Mouse (Mus musculus) neural tube, embryonic 11.5 days (tissue): ENCODE data around the gene Gm49380. TPM values are rescaled to one million over a fixed set of nuclear protein-coding genes. Genes with fewer than 3 reads are reported as not detected.
A peak's percentile ranks its signal among the peaks of the same experiment; 100 is the strongest.

ENCODE experiments used
- ATAC-seq: fragments of 200-750 bp; cut with Nextera tagmentation; 2 replicates; pipeline ENCODE4 v1.8.0; 2017; ENCODE audit warnings: moderate number of reproducible peaks, mild to moderate bottlenecking, moderate TSS enrichment, moderate library complexity; ENCODE audit not compliant: insufficient read depth, low FRiP score, low TSS enrichment
- DNase-seq: peaks from one replicate; pipeline ENCODE4 v3.0.0-alpha.2; 2015; ENCODE audit warnings: low spot score
- H3K27ac ChIP-seq: fragments of 300-500 bp; sonication (generic); 2 replicates; pipeline ENCODE4 v1.5.1; 2014; ENCODE audit warnings: low read depth, mild to moderate bottlenecking, low read length
- H3K27me3 ChIP-seq: fragments of 300-500 bp; sonication (generic); 2 replicates; pipeline ENCODE4 v1.6.1; 2014; ENCODE audit warnings: mild to moderate bottlenecking, low read length, mixed read lengths; ENCODE audit not compliant: control insufficient read depth, insufficient read depth
- H3K36me3 ChIP-seq: fragments of 300-500 bp; sonication (generic); 2 replicates; pipeline ENCODE4 v1.6.1; 2014; ENCODE audit warnings: mild to moderate bottlenecking, low read length, moderate library complexity, mixed read lengths; ENCODE audit not compliant: control insufficient read depth, insufficient read depth
- H3K4me1 ChIP-seq: fragments of 300-500 bp; sonication (generic); 2 replicates; pipeline ENCODE4 v1.6.1; 2014; ENCODE audit warnings: low read length, mixed read lengths; ENCODE audit not compliant: control insufficient read depth, insufficient read depth
- H3K4me2 ChIP-seq: fragments of 300-500 bp; sonication (generic); 2 replicates; pipeline ENCODE4 v1.6.1; 2014; ENCODE audit warnings: low read depth, mild to moderate bottlenecking, moderate library complexity
- H3K4me3 ChIP-seq: fragments of 300-500 bp; sonication (generic); 2 replicates; pipeline ENCODE4 v1.5.1; 2014; ENCODE audit warnings: low read depth, low read length
- H3K9ac ChIP-seq: fragments of 300-500 bp; sonication (generic); 2 replicates; pipeline ENCODE4 v1.6.1; 2014; ENCODE audit warnings: mild to moderate bottlenecking, low read length
- H3K9me3 ChIP-seq: fragments of 300-500 bp; sonication (generic); 2 replicates; pipeline ENCODE4 v1.6.1; 2016; ENCODE audit warnings: low read length; ENCODE audit not compliant: control insufficient read depth
- WGBS: fragments of 180-500 bp; shearing (Covaris S2); extraction: QIAGEN DNeasy Blood & Tissue Kit; methylation state at CpG from one replicate; pipeline ENCODE4 v1.1.7; 2014; 5-methylcytosine and 5-hydroxymethylcytosine counted together
- polyA plus RNA-seq: library from polyadenylated mRNA; unstranded; fragments of >200 nt; fragmentation: Nextera tagmentation; extraction: Ambion mirVana; gene quantifications from 2 replicates; pipeline ENCODE4 v1.2.1, GENCODE M21; 2014

Gene Gm49380
- polyA plus RNA-seq, 1 experiment from 2014 or later, result 0.95 TPM

- H3K27ac ChIP-seq, result no peak overlapping the region
- peaks cover 14% of the 10 kb centered on the region for H3K4me1 ChIP-seq
- H3K4me3 ChIP-seq, result 0 out of 2 replicates have a peak overlapping the region, but pooled peaks have one; percentile 2
Measured at GRCm38 (mm10) chr9:44083392-44084121, 29.7 kb downstream of the Gm49380 start.

GRCm38 (mm10) chr9:44082266-44082665 is 31.0 kb downstream of the Gm49380 start:
- Histone ChIP-seq H3K4me2 (no peak overlapping the region), H3K9ac (no peak overlapping the region), H3K27me3 (peaks cover 13% of the 10 kb centered on the region), H3K27ac (no peak overlapping the region), H3K4me3 (no peak overlapping the region), H3K9me3 (no peaks in the 10 kb centered on the region), H3K36me3 (no peaks in the 10 kb centered on the region), H3K4me1 (peaks cover 14% of the 10 kb centered on the region)
- 91% methylated on average over 5 of the region's 5 CpGs for WGBS
- ATAC-seq (no peak), DNase-seq (no peak)

More at GRCm38 (mm10) chr9:44083392-44084121, 29.7 kb downstream of the Gm49380 start:
- Histone ChIP-seq H3K36me3 (no peaks in the 10 kb centered on the region), H3K9ac (no peak overlapping the region), H3K27me3 (peaks cover 13% of the 10 kb centered on the region), H3K4me2 (peak overlapping the region; percentile 99), H3K9me3 (no peaks in the 10 kb centered on the region)
- DNase-seq (no peak), ATAC-seq (no peak)
- 6% methylated on average over 23 of the region's 23 CpGs for WGBS

GRCm38 (mm10) chr9:44081581-44081980 is 31.7 kb downstream of the Gm49380 start:
- ATAC-seq, result no peak
- peaks cover 14% of the 10 kb centered on the region for H3K4me1 ChIP-seq
- H3K9me3 ChIP-seq, result no peaks in the 10 kb centered on the region
- H3K27me3 ChIP-seq, result peaks cover 10% of the 10 kb centered on the region
- H3K4me2 ChIP-seq, result no peak overlapping the region
- H3K27ac ChIP-seq, result no peak overlapping the region
- no peak for DNase-seq
- no peak overlapping the region for H3K9ac ChIP-seq
- H3K4me3 ChIP-seq, result no peak overlapping the region
- WGBS, result 71% methylated on average over 5 of the region's 5 CpGs
- no peaks in the 10 kb centered on the region for H3K36me3 ChIP-seq

- 85% methylated on average over 5 of the region's 5 CpGs for WGBS
- H3K27me3 ChIP-seq, result peaks cover 8% of the 10 kb centered on the region
- DNase-seq (no peak), ATAC-seq (no peak)
- H3K9ac ChIP-seq, result no peak overlapping the region
- H3K4me2 ChIP-seq, result no peak overlapping the region
- H3K4me1 ChIP-seq, result peaks cover 14% of the 10 kb centered on the region
- H3K9me3 ChIP-seq, result no peaks in the 10 kb centered on the region
- no peak overlapping the region for H3K27ac ChIP-seq
- no peak overlapping the region for H3K4me3 ChIP-seq
- H3K36me3 ChIP-seq, result no peaks in the 10 kb centered on the region
Measured at GRCm38 (mm10) chr9:44080953-44081352, 32.3 kb downstream of the Gm49380 start.

GRCm38 (mm10) chr9:44079997-44080780 is 33.1 kb downstream of the Gm49380 start:
- H3K27me3 ChIP-seq, result peaks cover 6% of the 10 kb centered on the region
- no peak for ATAC-seq
- 71% methylated on average over 10 of the region's 10 CpGs for WGBS

GRCm38 (mm10) chr9:44078955-44079756 is 34.1 kb downstream of the Gm49380 start:
- Histone ChIP-seq H3K36me3 (no peaks in the 10 kb centered on the region), H3K4me3 (no peak overlapping the region), H3K27me3 (peaks cover 6% of the 10 kb centered on the region), H3K27ac (no peak overlapping the region), H3K9ac (no peak overlapping the region), H3K4me2 (no peak overlapping the region), H3K9me3 (no peaks in the 10 kb centered on the region), H3K4me1 (peaks cover 6% of the 10 kb centered on the region; the same call in 1 of the 2 replicates)
- no peak for ATAC-seq
- 54% methylated on average over 14 of the region's 16 CpGs for WGBS
- DNase-seq, result no peak

More at GRCm38 (mm10) chr9:44079997-44080780, 33.1 kb downstream of the Gm49380 start:
- Histone ChIP-seq H3K36me3 (no peaks in the 10 kb centered on the region), H3K9ac (no peak overlapping the region), H3K4me1 (peaks cover 12% of the 10 kb centered on the region), H3K27ac (no peak overlapping the region), H3K9me3 (no peaks in the 10 kb centered on the region), H3K4me3 (no peak overlapping the region), H3K4me2 (no peak overlapping the region)
- DNase-seq, result no peak

- Histone ChIP-seq H3K9me3 (no peaks in the 10 kb centered on the region), H3K27me3 (no peaks in the 10 kb centered on the region), H3K4me1 (peaks cover 3% of the 10 kb centered on the region; the same call in 1 of the 2 replicates), H3K27ac (no peak overlapping the region), H3K4me3 (no peak overlapping the region), H3K36me3 (no peaks in the 10 kb centered on the region), H3K4me2 (no peak overlapping the region), H3K9ac (no peak overlapping the region)
- 83% methylated on average over 10 of the region's 10 CpGs for WGBS
- no peak for DNase-seq
- ATAC-seq, result no peak
Measured at GRCm38 (mm10) chr9:44078136-44078797, 35.0 kb downstream of the Gm49380 start.

GRCm38 (mm10) chr9:44077266-44077910 is 35.9 kb downstream of the Gm49380 start:
- 82% methylated on average over 11 of the region's 11 CpGs for WGBS
- Histone ChIP-seq H3K4me2 (no peak overlapping the region), H3K9me3 (no peaks in the 10 kb centered on the region), H3K27ac (no peak overlapping the region), H3K36me3 (no peaks in the 10 kb centered on the region), H3K9ac (no peak overlapping the region), H3K27me3 (no peaks in the 10 kb centered on the region), H3K4me1 (peaks cover 7% of the 10 kb centered on the region), H3K4me3 (no peak overlapping the region)
- DNase-seq (no peak), ATAC-seq (no peak)
